Mouse (Mus musculus) R1 (cell line): ENCODE results near the gene Bloc1s4.

Experiments
- DNase-seq: peaks from one replicate; pipeline ENCODE4 v3.0.0-alpha.2; 2018; ENCODE audit warnings: low read depth, low spot score

The Bloc1s4 gene

DNA sequence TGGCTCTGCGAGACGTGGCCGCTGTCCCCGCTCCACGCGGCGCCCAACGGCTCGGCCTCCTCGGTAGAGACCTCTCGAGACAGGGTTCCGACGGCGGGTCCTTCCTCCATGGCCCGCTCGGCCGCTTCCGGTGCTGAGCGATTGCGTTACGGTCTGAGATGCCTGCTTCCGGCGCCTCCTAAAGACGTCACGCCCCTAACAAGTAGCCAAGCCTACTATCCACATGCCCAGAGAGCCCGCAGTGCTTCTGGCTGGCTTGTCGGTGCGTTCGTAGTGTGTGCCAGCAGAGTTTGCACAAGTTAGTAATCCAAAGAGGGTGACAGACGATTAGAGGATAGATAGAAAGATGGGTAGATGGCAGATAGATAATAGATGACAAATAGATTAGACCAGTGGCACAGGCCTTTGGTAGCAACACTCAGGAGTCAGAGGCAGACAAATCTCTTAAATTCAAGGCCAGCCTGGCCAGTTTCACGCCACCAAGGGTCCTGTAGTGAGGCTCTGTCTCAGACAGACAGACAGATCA lies at the start of gene Bloc1s4:
Gene Bloc1s4, minus strand, starts transcription at position 115 of the 526 bp plus-strand sequence.
- DNase-seq = peak; percentile 95

DNA sequence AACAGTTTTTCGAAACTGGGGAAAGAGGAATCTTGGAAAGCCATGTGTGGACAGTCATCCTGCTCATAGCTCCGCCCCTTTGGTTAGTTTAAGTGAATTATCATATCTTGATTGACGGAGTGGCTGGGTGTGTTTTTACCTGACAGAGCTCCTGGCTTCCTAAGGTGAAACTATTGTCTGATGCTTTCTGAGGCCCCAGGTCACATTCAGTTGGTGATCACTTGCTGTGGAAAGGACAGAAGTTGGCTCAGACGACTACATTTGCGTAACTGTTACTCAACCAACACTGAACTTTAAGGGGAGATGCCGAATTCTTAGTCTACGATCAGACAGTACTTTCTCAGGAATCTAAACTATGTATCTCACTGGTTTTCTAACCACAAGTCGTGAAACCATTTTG lies 48.8 kb upstream of the Bloc1s4 start:
- DNase-seq = peak; percentile 91

DNA sequence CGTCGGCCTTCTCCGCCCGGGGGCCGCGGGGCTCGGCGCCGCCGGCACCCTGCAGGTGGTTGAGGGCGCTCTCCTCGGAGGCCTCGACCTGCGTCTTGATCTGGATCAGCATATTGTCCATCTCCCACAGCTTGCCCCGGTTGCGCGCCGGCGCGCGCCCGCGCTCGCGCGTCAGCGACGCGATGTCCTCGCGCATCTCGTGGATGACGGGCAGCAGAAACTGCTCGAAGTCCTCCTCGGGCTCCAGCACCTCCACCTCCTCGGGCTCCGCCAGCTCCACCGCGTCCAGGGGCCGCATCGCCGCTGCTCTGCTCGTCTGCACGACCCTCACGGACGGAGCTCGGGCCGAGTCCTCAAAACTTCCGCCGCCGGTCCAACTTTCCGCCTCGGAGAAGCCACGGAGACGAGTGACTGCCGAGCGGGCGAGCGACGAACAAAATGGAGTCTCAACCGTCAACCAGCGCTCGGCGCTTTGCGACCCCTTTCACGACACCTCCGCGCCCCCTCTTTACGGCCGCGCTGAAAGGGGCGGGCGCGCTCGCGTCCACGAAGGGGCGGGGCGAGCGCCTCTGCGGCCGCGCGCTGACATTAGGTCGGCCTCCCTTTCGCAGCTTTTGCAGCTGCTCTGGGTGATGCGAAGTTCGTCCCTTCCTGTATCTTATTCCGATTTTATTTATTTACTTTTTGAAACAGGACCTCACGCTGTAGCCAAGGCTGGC lies 48.0 kb upstream of the Bloc1s4 start, which contains the start of gene Mrfap1:
Gene Mrfap1, minus strand, starts transcription at position 477 of the 719 bp plus-strand sequence.
- DNase-seq = peak; percentile 96

GRCm38 (mm10) chr5:36795647-36796295 lies 47.3 kb upstream of the Bloc1s4 start:
- DNase-seq = peak; percentile 71

DNA sequence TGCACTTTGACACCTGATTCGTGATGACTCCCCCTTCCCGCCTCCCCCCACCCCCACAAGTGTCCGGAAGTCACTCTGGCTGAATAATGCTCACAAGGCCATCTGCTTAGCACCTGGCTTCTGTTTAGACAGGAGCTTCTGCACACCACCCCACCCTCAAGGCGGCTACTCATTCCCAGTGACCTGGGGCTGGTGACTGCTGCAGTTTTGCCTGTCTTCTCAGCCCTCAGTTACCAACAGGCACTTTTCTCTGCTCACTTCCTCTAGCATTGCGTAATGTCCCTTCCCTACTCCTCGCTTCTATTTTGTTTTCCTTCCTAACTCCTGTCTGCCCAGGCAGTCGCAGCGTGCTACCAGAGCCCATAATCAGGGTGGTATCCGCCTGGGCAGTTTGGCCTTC lies 43.4 kb upstream of the Bloc1s4 start:
- no peak for DNase-seq

- no peak for DNase-seq
Measured at GRCm38 (mm10) chr5:36786052-36786451, 37.6 kb upstream of the Bloc1s4 start.

DNA sequence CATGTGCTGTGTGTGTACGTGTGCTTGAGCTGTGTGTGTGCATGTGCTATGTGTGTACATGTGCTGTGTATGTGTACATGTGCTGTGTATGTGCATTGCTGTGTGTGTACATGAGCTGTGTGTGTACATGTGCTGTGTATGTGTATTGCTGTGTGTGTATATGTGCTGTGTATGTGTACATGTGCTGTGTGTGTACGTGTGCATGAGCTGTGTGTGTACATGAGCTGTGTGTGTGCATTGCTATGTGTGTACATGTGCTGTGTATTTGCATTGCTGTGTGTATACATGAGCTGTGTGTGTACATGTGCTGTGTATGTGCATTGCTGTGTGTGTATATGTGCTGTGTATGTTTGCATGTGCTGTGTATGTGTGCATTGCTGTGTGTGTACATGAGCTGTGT lies 31.1 kb upstream of the Bloc1s4 start:
- DNase-seq = no peak

DNA sequence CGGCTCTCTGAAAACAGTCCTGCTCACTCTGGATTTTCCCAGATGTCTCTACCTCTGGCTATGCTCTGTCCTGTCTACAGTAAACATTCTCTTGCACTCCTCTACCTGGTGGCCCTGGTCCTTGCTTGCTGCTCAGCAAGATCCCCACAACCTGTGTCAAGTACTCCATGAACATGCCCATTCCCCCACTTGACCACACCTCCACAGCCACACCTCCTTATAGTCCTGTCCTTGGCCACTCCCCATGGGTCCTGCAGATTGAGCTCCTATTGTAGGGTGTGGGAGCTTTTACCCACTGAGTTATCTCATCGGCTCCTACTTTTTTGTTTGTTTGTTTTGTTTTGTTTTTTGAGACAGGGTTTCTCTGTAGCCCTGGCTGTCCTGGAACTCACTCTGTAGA lies 30.5 kb upstream of the Bloc1s4 start:
- peak; percentile 74 for DNase-seq

- DNase-seq = peak; percentile 76
Measured at GRCm38 (mm10) chr5:36777186-36777585, 28.7 kb upstream of the Bloc1s4 start.

GRCm38 (mm10) chr5:36776021-36776575 lies 27.6 kb upstream of the Bloc1s4 start:
- DNase-seq = no peak

GRCm38 (mm10) chr5:36775317-36775716 lies 26.9 kb upstream of the Bloc1s4 start:
- no peak for DNase-seq

DNA sequence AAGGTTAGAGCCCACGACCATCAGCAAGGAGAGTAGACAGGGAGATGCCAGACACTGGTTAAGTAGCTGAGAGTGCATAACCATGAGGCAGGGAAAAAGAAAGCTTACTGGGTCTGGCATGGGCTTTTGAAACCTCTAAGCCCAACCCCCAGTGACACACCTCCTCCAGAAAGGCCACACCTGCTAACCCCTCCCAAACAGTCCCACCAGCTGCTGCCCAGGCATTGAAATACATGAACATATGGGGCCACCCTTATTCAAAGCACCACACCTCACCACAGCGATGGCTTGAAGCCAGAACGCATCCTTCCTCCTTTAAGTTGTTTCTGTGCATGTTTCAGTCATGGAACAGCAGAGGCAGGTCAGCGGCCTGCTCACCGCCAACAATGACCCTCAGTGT lies 24.1 kb upstream of the Bloc1s4 start:
- DNase-seq = peak; percentile 26

DNA sequence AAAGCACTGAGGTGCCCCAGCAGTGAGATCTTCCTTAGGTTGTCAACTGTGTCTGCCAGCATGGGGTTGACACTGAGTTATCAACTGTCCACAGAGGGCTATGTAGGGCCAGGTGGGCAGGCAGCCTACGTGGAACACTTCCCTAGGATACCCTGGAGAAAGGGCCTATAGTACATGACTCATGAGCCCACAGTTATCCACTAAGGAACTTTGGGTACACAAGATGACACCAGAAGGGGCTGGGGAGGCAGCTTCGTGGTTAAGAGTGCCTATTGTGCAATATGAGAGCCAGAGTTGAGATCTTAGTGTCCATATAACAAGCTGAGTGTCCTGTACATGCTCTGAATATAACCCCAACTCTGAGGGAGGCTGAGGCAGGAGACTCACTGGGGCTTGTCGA lies 21.2 kb upstream of the Bloc1s4 start:
- DNase-seq = no peak

DNA sequence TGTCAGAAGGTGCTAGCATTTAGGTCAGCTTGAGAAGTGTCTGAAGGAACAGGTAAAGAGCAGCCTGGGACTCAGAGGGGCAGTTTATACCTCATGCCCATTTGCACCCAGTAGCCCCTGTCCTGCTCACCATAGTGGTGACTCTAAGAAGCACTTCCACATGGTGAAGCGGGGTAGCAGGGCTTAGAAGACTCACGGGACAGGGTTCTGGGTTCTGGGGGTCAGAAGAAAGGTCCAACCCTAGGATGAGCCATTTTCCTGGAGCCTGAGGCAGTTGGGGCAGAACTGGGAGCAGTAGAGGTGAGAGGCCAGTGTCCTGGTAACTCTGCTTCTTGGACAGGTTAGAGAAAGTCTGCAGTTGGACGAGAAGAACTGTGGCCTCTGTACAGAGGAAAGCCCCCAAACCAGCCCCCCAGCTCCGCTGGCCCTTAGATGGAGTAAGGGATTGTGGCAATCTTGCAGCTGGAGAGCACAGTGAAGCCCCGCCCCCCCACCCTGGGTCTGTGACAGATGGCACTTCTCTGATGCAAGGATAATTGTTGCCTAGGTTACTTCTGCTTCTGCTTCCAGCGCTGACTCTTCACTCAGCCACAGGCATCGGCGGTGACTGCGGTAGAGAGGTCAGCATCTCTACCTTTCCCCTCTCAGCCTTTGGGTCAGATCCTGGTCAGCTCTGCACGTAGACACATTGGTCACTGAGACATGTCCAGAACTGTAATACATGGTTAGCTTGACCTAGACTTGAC lies 18.7 kb upstream of the Bloc1s4 start:
- DNase-seq = no peak

DNA sequence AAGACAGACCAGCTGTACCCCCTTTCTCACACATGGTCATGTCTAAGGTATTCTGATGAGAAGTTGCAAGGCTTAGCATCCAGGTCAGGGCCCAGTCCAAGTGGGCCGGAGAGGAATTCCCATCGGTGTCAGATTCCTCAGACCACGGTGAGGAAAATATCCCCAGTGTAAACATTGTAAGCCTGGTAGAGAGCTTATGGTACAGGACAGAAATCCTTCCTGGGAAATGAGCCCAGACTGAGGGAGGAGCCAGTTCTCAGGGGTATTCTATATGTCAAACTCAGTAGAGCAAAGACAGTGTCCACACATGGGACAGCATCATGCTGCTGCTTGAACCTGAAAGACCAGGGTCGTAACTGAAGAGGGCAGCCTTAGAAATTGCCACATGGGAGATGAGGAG lies 11.4 kb upstream of the Bloc1s4 start:
- DNase-seq = no peak

- peak; percentile 84 for DNase-seq
Measured at GRCm38 (mm10) chr5:36757033-36757432, 8.6 kb upstream of the Bloc1s4 start.

- peak; percentile 66 for DNase-seq
Measured at GRCm38 (mm10) chr5:36750119-36751078, 1.9 kb upstream of the Bloc1s4 start.

GRCm38 (mm10) chr5:36747794-36748535 lies 485 bp downstream of the Bloc1s4 start:
- DNase-seq = peak; percentile 38

DNA sequence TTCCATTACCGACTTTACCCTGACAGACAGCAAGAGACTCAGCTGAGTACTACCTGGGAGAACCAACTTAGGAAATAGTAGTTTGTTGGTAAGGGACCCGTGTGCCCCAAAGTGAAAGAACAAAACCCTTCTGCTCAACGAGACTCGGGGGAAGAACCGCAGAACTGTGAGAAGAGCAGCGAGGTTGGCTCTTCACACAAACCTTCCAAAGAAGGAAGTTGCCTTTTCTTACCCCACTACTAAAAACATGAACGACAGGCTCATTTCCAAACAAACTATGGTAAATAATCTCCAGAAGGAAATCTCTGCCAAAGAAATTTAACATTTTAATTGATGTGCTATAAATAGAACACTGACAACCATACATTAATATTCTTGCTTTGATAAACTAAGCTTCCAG lies 1.4 kb downstream of the Bloc1s4 start:
- no peak for DNase-seq
